Mouse (Mus musculus): ENCODE data around the gene Krt84. TPM values are rescaled to one million over a fixed set of nuclear protein-coding genes. Genes with fewer than 3 reads are reported as not detected.

Gene Krt84
- not detected for polyA plus RNA-seq (2014; fragmentation: Illumina TruSeq; extraction: RNeasy Lipid Tissue Mini Kit (QIAGEN cat#74804); ENCODE audit: low read depth, low replicate concordance)

GRCm38 (mm10) chr15:101532720-101533119, at the start of gene Krt84:
Krt84 (minus strand) TSS chr15:101532820.

GRCm38 (mm10) chr15:101573796-101574345, 41.3 kb upstream of the Krt84 start, which contains the start of gene Krt75:
Krt75 (minus strand) TSS chr15:101573904.

GRCm38 (mm10) chr15:101562850-101563249, 30.2 kb upstream of the Krt84 start, which contains the start of gene Krt90:
Krt90 (minus strand) TSS chr15:101562950.

GRCm38 (mm10) chr15:101550567-101550966, 17.9 kb upstream of the Krt84 start, which contains the start of gene Krt82:
Krt82 (minus strand) TSS chr15:101550667.

GRCm38 (mm10) chr15:101517161-101517560, 15.5 kb downstream of the Krt84 start, which contains the start of gene Gm49425:
Gm49425 (minus strand) TSS chr15:101517261.

GRCm38 (mm10) chr15:101491431-101491830, 41.2 kb downstream of the Krt84 start, which contains the start of gene Krt83:
Krt83 (minus strand) TSS chr15:101491512.

Other genes starting within 250 kb of the Krt84 start
- gene Atg101, start 248.5 kb downstream of the Krt84 start, polyA plus RNA-seq (2014; fragmentation: Illumina TruSeq; extraction: RNeasy Lipid Tissue Mini Kit (QIAGEN cat#74804); ENCODE audit: low read depth, low replicate concordance), result 23.9 TPM
- gene 6030408B16Rik, start 239.6 kb downstream of the Krt84 start, polyA plus RNA-seq (2014; fragmentation: Illumina TruSeq; extraction: RNeasy Lipid Tissue Mini Kit (QIAGEN cat#74804); ENCODE audit: low read depth, low replicate concordance), result 3.1 TPM
- 5.3 TPM for gene Krt80, start 162.7 kb downstream of the Krt84 start, polyA plus RNA-seq (2014; fragmentation: Illumina TruSeq; extraction: RNeasy Lipid Tissue Mini Kit (QIAGEN cat#74804); ENCODE audit: low read depth, low replicate concordance)
- gene Krt7, start 121.8 kb downstream of the Krt84 start, polyA plus RNA-seq (2014; fragmentation: Illumina TruSeq; extraction: RNeasy Lipid Tissue Mini Kit (QIAGEN cat#74804); ENCODE audit: low read depth, low replicate concordance), result 24.7 TPM
- not detected for gene Krt87, start 94.0 kb downstream of the Krt84 start, polyA plus RNA-seq (2014; fragmentation: Illumina TruSeq; extraction: RNeasy Lipid Tissue Mini Kit (QIAGEN cat#74804); ENCODE audit: low read depth, low replicate concordance)
- 3.5 TPM for gene Krt88, start 85.1 kb downstream of the Krt84 start, polyA plus RNA-seq (2014; fragmentation: Illumina TruSeq; extraction: RNeasy Lipid Tissue Mini Kit (QIAGEN cat#74804); ENCODE audit: low read depth, low replicate concordance)
- not detected for gene Krt81, start 69.1 kb downstream of the Krt84 start, polyA plus RNA-seq (2014; fragmentation: Illumina TruSeq; extraction: RNeasy Lipid Tissue Mini Kit (QIAGEN cat#74804); ENCODE audit: low read depth, low replicate concordance)
- not detected for gene Krt86, start 59.3 kb downstream of the Krt84 start, polyA plus RNA-seq (2014; fragmentation: Illumina TruSeq; extraction: RNeasy Lipid Tissue Mini Kit (QIAGEN cat#74804); ENCODE audit: low read depth, low replicate concordance)
- not detected for gene Krt83, start 41.3 kb downstream of the Krt84 start, polyA plus RNA-seq (2014; fragmentation: Illumina TruSeq; extraction: RNeasy Lipid Tissue Mini Kit (QIAGEN cat#74804); ENCODE audit: low read depth, low replicate concordance)
- gene Gm49425, start 15.6 kb downstream of the Krt84 start, polyA plus RNA-seq (2014; fragmentation: Illumina TruSeq; extraction: RNeasy Lipid Tissue Mini Kit (QIAGEN cat#74804); ENCODE audit: low read depth, low replicate concordance), result not detected
- not detected for gene Krt82, start 17.8 kb upstream of the Krt84 start, polyA plus RNA-seq (2014; fragmentation: Illumina TruSeq; extraction: RNeasy Lipid Tissue Mini Kit (QIAGEN cat#74804); ENCODE audit: low read depth, low replicate concordance)
- not detected for gene Krt90, start 30.1 kb upstream of the Krt84 start, polyA plus RNA-seq (2014; fragmentation: Illumina TruSeq; extraction: RNeasy Lipid Tissue Mini Kit (QIAGEN cat#74804); ENCODE audit: low read depth, low replicate concordance)
- not detected for gene Krt75, start 41.1 kb upstream of the Krt84 start, polyA plus RNA-seq (2014; fragmentation: Illumina TruSeq; extraction: RNeasy Lipid Tissue Mini Kit (QIAGEN cat#74804); ENCODE audit: low read depth, low replicate concordance)
- not detected for gene Gm5414, start 95.4 kb upstream of the Krt84 start, polyA plus RNA-seq (2014; fragmentation: Illumina TruSeq; extraction: RNeasy Lipid Tissue Mini Kit (QIAGEN cat#74804); ENCODE audit: low read depth, low replicate concordance)
- not detected for gene Gm5478, start 114.6 kb upstream of the Krt84 start, polyA plus RNA-seq (2014; fragmentation: Illumina TruSeq; extraction: RNeasy Lipid Tissue Mini Kit (QIAGEN cat#74804); ENCODE audit: low read depth, low replicate concordance)
- gene Krt6b, start 147.5 kb upstream of the Krt84 start, polyA plus RNA-seq (2014; fragmentation: Illumina TruSeq; extraction: RNeasy Lipid Tissue Mini Kit (QIAGEN cat#74804); ENCODE audit: low read depth, low replicate concordance), result not detected
- not detected for gene Krt6a, start 161.5 kb upstream of the Krt84 start, polyA plus RNA-seq (2014; fragmentation: Illumina TruSeq; extraction: RNeasy Lipid Tissue Mini Kit (QIAGEN cat#74804); ENCODE audit: low read depth, low replicate concordance)
- gene Krt5, start 180.1 kb upstream of the Krt84 start, polyA plus RNA-seq (2014; fragmentation: Illumina TruSeq; extraction: RNeasy Lipid Tissue Mini Kit (QIAGEN cat#74804); ENCODE audit: low read depth, low replicate concordance), result 39.6 TPM
- not detected for gene Krt71, start 210.3 kb upstream of the Krt84 start, polyA plus RNA-seq (2014; fragmentation: Illumina TruSeq; extraction: RNeasy Lipid Tissue Mini Kit (QIAGEN cat#74804); ENCODE audit: low read depth, low replicate concordance)

All from adipose tissue, adult 10 weeks (tissue).